Mouse (Mus musculus): ENCODE results near the gene BC005537. TPM values are rescaled to one million over a fixed set of nuclear protein-coding genes. Genes with fewer than 3 reads are reported as not detected.

The BC005537 gene
- polyA plus RNA-seq, 1 experiment, result 21.6 TPM

GRCm38 (mm10) chr13:24781916-24782315, 19.5 kb upstream of the BC005537 start:
- Histone ChIP-seq H3K4me3 (ENCODE audit: low read depth, low read length) (no peak overlapping the region), H3K27me3 (ENCODE audit: control insufficient read depth, insufficient read depth, low read length) (no peaks in the 10 kb centered on the region), H3K4me1 (ENCODE audit: control insufficient read depth, insufficient read depth, insufficient read length, low read length) (peaks cover 10% of the 10 kb centered on the region; the same call in 1 of the 2 replicates), H3K36me3 (ENCODE audit: control insufficient read depth, insufficient read depth, low read length) (no peaks in the 10 kb centered on the region), H3K27ac (ENCODE audit: insufficient read depth, low read depth, low read length) (no peak overlapping the region)
- TF ChIP-seq CTCF (IDR thresholded peaks at IDR 0.05; ENCODE audit: extremely low read depth, insufficient read length, insufficient replicate concordance, low read depth, low read length) (no peak), POLR2A (IDR thresholded peaks at IDR 0.05; ENCODE audit: low read depth, low read length) (no peak)
- WGBS, result 16% methylated on average over 5 of the region's 5 CpGs

DNA sequence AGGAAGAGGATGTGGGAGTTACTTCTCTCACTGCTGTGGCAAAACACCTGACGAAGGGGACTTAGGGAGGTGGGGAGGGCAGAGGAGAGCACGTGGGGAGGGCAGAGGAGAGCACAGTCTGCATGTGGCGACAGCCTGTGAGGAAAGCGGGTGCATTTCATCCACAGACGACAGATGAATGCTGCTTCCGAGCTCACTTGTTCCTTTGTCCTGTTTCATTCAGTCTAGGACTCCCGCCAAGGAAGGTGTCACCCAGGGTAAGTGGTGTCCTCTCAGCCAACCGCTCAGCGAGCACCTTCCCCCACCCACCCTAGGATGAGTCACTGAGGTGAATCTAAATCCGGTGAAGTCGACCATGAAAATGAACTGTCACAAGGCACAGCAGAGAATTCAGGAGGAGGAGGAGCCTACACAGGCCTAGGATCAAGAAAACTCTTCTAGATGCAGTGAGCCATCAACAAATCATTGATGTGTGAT, 15.4 kb upstream of the BC005537 start:
- Histone ChIP-seq H3K36me3 (ENCODE audit: control insufficient read depth, insufficient read depth, low read length) (no peaks in the 10 kb centered on the region), H3K27ac (ENCODE audit: insufficient read depth, low read depth, low read length) (no peak overlapping the region), H3K27me3 (ENCODE audit: control insufficient read depth, insufficient read depth, low read length) (no peaks in the 10 kb centered on the region), H3K4me3 (ENCODE audit: low read depth, low read length) (no peak overlapping the region; the same call in 1 of the 2 replicates), H3K4me1 (ENCODE audit: control insufficient read depth, insufficient read depth, insufficient read length, low read length) (peaks cover 10% of the 10 kb centered on the region; the same call in 1 of the 2 replicates)
- 68% methylated on average over 11 of the region's 11 CpGs for WGBS
- TF ChIP-seq POLR2A (IDR thresholded peaks at IDR 0.05; ENCODE audit: low read depth, low read length), result no peak
- no peak for TF ChIP-seq CTCF (IDR thresholded peaks at IDR 0.05; ENCODE audit: extremely low read depth, insufficient read length, insufficient replicate concordance, low read depth, low read length)

- no peak overlapping the region for H3K27ac ChIP-seq (ENCODE audit: insufficient read depth, low read depth, low read length)
- TF ChIP-seq CTCF (IDR thresholded peaks at IDR 0.05; ENCODE audit: extremely low read depth, insufficient read length, insufficient replicate concordance, low read depth, low read length) (no peak), POLR2A (IDR thresholded peaks at IDR 0.05; ENCODE audit: low read depth, low read length) (no peak)
- no peaks in the 10 kb centered on the region for H3K36me3 ChIP-seq (ENCODE audit: control insufficient read depth, insufficient read depth, low read length)
- no peak overlapping the region for H3K4me3 ChIP-seq (ENCODE audit: low read depth, low read length)
- H3K4me1 ChIP-seq (ENCODE audit: control insufficient read depth, insufficient read depth, insufficient read length, low read length), result peaks cover 5% of the 10 kb centered on the region; the same call in 1 of the 2 replicates
- 90% methylated on average over 5 of the region's 5 CpGs for WGBS
- H3K27me3 ChIP-seq (ENCODE audit: control insufficient read depth, insufficient read depth, low read length), result no peaks in the 10 kb centered on the region
Measured at GRCm38 (mm10) chr13:24787477-24787876, 14.0 kb upstream of the BC005537 start.

DNA sequence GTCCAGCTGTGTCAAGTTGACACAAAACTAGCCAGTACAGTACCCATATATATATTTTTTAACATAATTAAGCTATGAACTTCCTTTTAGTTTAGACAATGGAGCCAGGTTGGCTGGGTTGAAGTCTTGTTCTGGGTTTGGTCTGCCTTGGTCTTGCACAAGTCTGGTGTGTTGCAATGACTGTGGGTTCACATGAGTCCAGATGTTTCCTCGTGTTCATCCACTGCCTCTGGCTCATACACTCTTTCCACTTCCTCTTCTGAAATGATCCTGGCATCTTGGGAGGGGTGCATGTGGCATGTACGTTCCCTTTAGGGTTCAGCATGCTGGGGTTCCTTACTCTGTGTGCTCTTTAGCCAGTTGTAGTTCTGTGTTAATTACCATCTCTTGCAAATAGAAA, 10.1 kb upstream of the BC005537 start:
- Histone ChIP-seq H3K4me3 (ENCODE audit: low read depth, low read length) (no peak overlapping the region), H3K27me3 (ENCODE audit: control insufficient read depth, insufficient read depth, low read length) (no peaks in the 10 kb centered on the region), H3K36me3 (ENCODE audit: control insufficient read depth, insufficient read depth, low read length) (no peaks in the 10 kb centered on the region), H3K4me1 (ENCODE audit: control insufficient read depth, insufficient read depth, insufficient read length, low read length) (peaks cover 2% of the 10 kb centered on the region; the same call in 1 of the 2 replicates), H3K27ac (ENCODE audit: insufficient read depth, low read depth, low read length) (no peak overlapping the region)
- WGBS, result 39% methylated on average over 2 of the region's 2 CpGs
- TF ChIP-seq POLR2A (IDR thresholded peaks at IDR 0.05; ENCODE audit: low read depth, low read length) (no peak), CTCF (IDR thresholded peaks at IDR 0.05; ENCODE audit: extremely low read depth, insufficient read length, insufficient replicate concordance, low read depth, low read length) (no peak)

- no peak for TF ChIP-seq CTCF (IDR thresholded peaks at IDR 0.05; ENCODE audit: extremely low read depth, insufficient read length, insufficient replicate concordance, low read depth, low read length)
- TF ChIP-seq POLR2A (IDR thresholded peaks at IDR 0.05; ENCODE audit: low read depth, low read length), result no peak
- WGBS, result 76% methylated on average over 9 of the region's 9 CpGs
- H3K36me3 ChIP-seq (ENCODE audit: control insufficient read depth, insufficient read depth, low read length), result no peaks in the 10 kb centered on the region
- H3K27me3 ChIP-seq (ENCODE audit: control insufficient read depth, insufficient read depth, low read length), result no peaks in the 10 kb centered on the region
- H3K4me1 ChIP-seq (ENCODE audit: control insufficient read depth, insufficient read depth, insufficient read length, low read length), result peaks cover 1% of the 10 kb centered on the region; the same call in 1 of the 2 replicates
- H3K27ac ChIP-seq (ENCODE audit: insufficient read depth, low read depth, low read length), result no peak overlapping the region
- H3K4me3 ChIP-seq (ENCODE audit: low read depth, low read length), result no peak overlapping the region
Measured at GRCm38 (mm10) chr13:24792411-24793045, 8.9 kb upstream of the BC005537 start.

DNA sequence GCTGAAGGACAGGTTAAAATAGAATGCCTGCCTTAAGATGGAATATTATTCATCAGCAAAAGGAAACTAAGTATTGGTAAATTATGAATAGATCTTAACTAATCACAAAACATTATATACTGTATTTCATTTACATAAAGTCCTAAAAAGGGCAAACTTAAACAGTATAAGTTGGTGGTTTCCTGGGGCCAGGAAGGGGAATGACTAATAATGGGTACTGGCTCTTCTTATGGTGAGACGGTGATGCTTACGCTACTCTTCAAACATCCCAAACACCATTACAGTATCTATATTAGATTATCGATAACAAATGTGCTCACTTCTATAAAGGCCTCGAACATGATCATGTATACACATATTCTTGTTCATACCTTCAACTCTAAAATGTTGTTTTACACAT, 2.8 kb upstream of the BC005537 start:
- Histone ChIP-seq H3K4me3 (ENCODE audit: low read depth, low read length) (no peak overlapping the region), H3K27me3 (ENCODE audit: control insufficient read depth, insufficient read depth, low read length) (no peaks in the 10 kb centered on the region), H3K27ac (ENCODE audit: insufficient read depth, low read depth, low read length) (no peak overlapping the region), H3K36me3 (ENCODE audit: control insufficient read depth, insufficient read depth, low read length) (no peaks in the 10 kb centered on the region), H3K4me1 (ENCODE audit: control insufficient read depth, insufficient read depth, insufficient read length, low read length) (no peaks in the 10 kb centered on the region; the same call in 1 of the 2 replicates)
- TF ChIP-seq CTCF (IDR thresholded peaks at IDR 0.05; ENCODE audit: extremely low read depth, insufficient read length, insufficient replicate concordance, low read depth, low read length) (no peak), POLR2A (IDR thresholded peaks at IDR 0.05; ENCODE audit: low read depth, low read length) (no peak)
- WGBS, result over 99% methylated on average over 4 of the region's 4 CpGs

DNA sequence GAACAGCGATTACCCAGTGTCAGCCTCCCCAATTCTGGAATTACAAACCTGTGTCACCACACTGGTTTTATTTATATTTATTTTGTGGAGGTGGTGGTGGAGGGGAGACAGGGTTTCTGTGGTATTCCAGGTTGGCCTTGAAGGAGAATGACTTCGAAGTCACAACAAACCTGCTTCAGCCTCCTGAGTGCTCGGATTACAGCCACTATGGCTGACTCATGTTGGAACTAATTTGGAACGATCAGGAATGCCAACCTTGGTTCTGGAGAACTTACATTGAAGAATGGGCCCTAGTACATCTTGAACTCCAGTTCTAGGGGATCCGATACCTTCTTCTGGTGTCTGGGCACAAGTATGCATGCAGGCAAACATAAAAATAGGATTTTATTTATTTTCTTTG, 2.1 kb upstream of the BC005537 start:
- WGBS, result 66% methylated on average over 5 of the region's 5 CpGs
- no peak overlapping the region for H3K27ac ChIP-seq (ENCODE audit: insufficient read depth, low read depth, low read length)
- TF ChIP-seq POLR2A (IDR thresholded peaks at IDR 0.05; ENCODE audit: low read depth, low read length), result no peak
- TF ChIP-seq CTCF (IDR thresholded peaks at IDR 0.05; ENCODE audit: extremely low read depth, insufficient read length, insufficient replicate concordance, low read depth, low read length), result no peak
- no peaks in the 10 kb centered on the region for H3K36me3 ChIP-seq (ENCODE audit: control insufficient read depth, insufficient read depth, low read length)
- no peaks in the 10 kb centered on the region; the same call in 1 of the 2 replicates for H3K4me1 ChIP-seq (ENCODE audit: control insufficient read depth, insufficient read depth, insufficient read length, low read length)
- H3K4me3 ChIP-seq (ENCODE audit: low read depth, low read length), result no peak overlapping the region
- no peaks in the 10 kb centered on the region for H3K27me3 ChIP-seq (ENCODE audit: control insufficient read depth, insufficient read depth, low read length)
